In the genomic region with DNA sequence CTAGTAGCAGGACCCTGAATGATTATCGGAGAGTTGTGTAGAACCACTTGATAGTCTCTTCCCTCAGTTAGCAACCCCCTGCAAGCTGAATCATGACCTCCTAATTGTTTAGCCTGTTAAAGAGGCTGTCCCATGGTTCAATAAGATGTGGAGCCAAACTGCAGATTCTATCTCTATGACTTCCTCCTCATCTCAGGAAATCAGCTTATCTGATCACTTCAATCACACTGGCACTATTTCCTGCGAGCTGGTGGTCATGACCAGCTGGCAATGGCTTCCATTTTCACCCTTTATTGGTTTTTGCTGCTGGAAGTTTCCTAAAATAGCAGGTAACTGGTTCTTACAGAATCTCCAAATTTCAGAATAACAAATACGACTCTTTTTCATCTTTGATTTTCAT, we compare ENCODE assay signal across 14 mouse cellular contexts.
"Had no signal": no experiment of that assay in that cellular context is flagged by ENCODE, and none has a peak within 500 bp of the region (broad histone marks: within the 10 kb centered on the region; RNA-seq: fewer than 3 reads in every experiment).

No protein-coding gene starts in this region.

- H3K36me3 ChIP-seq: kidney, embryonic 15.5 days; limb, embryonic 12.5 days; liver, embryonic 13.5 days; midbrain, embryonic 12.5 days; neural tube, embryonic 15.5 days had no signal

- ATAC-seq: midbrain, embryonic 16.5 days had no signal

- H3K27ac ChIP-seq: kidney, embryonic 15.5 days; limb, embryonic 12.5 days; liver, embryonic 13.5 days; midbrain, embryonic 12.5 days; neural tube, embryonic 15.5 days had no signal

- H3K4me1 ChIP-seq: limb, embryonic 12.5 days; midbrain, embryonic 12.5 days had no signal

- DNase-seq: kidney, adult 18-20 months; kidney, postnatal 14 days; layer of hippocampus, adult 9-11 months; layer of hippocampus, postnatal 36 days; liver; liver, embryonic 13.5 days; lung, adult 18-20 months; right cerebral cortex, adult 18-20 months; right cerebral cortex, postnatal 25 days had no signal

- H3K9me3 ChIP-seq: kidney, embryonic 15.5 days; limb, embryonic 12.5 days; liver, embryonic 13.5 days; midbrain, embryonic 12.5 days; neural tube, embryonic 15.5 days had no signal

- H3K27me3 ChIP-seq: limb, embryonic 12.5 days; midbrain, embryonic 12.5 days; neural tube, embryonic 15.5 days had no signal

- H3K4me3 ChIP-seq: kidney, embryonic 15.5 days; limb, embryonic 12.5 days; liver, embryonic 13.5 days; midbrain, embryonic 12.5 days; neural tube, embryonic 15.5 days had no signal
